Mouse (Mus musculus) left cerebral cortex, postnatal 4 days (tissue): ENCODE measurements around the gene Bcorl1. TPM values are rescaled to one million over a fixed set of nuclear protein-coding genes. Genes with fewer than 3 reads are reported as not detected.
"Not testable (repeated sequence)": the region's sequence is repeated elsewhere in the genome, so short reads cannot be mapped to it uniquely, and the experiment has no call there.

Source experiments
- DNase-seq: peaks from one replicate; pipeline ENCODE4 v3.0.0-alpha.2; 2022
- intact Hi-C: fragments of 180-260 bp; cut with DNase I; formaldehyde crosslinking; loops from one replicate; pipeline ENCODE4 v1.15.1; 2025
- total RNA-seq, 2 experiments: library from RNA; stranded (reverse); gene quantifications; 2 replicates each; pipeline ENCODE4 v1.2.3; 2021

The Bcorl1 gene
- total RNA-seq, 2 experiments from 2014 or later, result 27.9 to 33.5 TPM

DNA sequence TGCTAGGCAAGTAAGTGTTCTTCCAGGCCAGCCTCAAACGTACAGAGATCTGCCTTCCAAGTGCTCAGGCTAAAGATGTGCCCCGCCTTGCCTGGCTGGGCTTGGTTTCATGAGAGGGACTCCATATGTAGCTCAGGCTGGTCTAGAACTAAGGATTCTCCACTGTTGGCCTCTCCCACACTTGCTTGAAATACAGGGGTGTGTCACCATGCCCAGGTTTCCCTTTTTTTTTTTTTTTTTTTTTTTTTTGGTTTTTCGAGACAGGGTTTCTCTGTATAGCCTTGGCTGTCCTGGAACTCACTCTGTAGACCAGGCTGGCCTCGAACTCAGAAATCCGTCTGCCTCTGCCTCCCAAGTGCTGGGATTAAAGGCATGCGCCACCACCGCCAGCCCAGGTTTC is 94.9 kb downstream of the Bcorl1 start:
- DNase-seq, intact Hi-C loops: not testable (repeated sequence)

GRCm38 (mm10) chrX:48439036-48439435 is 97.9 kb downstream of the Bcorl1 start:
- no peak for DNase-seq
- intact Hi-C loops, result no loop called here

DNA sequence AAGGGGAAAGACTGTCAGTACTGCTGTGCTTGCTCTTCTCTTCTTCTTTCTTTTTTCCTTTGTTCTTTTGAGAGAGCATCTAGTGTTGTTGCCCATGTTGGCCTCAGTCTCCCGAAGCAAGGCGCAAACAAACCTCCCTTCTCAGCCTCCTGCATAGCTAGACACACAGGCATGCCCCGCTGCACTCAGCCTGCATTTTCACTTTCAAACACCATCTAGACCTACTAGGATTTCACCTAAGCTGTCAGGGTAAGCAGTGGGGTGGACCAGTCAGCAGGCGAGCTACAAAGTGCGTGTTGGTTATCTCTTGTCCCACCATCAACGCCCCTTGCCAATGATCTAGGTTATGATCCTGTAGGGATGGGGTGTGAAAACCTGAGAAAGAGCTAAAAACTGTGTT is 100.4 kb downstream of the Bcorl1 start:
- intact Hi-C loops, result no loop called here
- DNase-seq, result no peak

- intact Hi-C loops, result no loop called here
- no peak for DNase-seq
Measured at GRCm38 (mm10) chrX:48441954-48442353, 100.8 kb downstream of the Bcorl1 start.

DNA sequence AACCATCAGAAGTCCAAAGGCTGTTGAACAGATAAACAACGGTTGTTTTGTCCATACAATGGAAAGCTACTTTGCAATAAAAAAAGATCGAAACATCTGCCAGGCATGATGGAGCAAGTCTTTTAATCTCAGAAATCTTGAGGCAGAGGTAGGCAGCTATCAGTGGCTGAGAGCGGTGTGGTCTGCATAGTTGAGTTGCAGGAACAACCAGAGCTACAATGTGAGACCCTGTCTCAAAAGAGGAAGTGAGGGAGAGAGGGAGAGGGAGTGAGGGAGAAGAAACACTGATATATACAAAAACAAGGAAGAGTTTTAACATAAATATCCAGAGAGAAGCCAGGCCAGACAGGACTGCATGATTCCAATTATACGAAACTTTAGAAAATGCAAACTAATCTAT is 103.5 kb downstream of the Bcorl1 start:
- intact Hi-C loops, result no loop called here
- DNase-seq, result no peak

- no peak for DNase-seq
- intact Hi-C loops, result no loop called here
Measured at GRCm38 (mm10) chrX:48449646-48450045, 108.5 kb downstream of the Bcorl1 start.

DNA sequence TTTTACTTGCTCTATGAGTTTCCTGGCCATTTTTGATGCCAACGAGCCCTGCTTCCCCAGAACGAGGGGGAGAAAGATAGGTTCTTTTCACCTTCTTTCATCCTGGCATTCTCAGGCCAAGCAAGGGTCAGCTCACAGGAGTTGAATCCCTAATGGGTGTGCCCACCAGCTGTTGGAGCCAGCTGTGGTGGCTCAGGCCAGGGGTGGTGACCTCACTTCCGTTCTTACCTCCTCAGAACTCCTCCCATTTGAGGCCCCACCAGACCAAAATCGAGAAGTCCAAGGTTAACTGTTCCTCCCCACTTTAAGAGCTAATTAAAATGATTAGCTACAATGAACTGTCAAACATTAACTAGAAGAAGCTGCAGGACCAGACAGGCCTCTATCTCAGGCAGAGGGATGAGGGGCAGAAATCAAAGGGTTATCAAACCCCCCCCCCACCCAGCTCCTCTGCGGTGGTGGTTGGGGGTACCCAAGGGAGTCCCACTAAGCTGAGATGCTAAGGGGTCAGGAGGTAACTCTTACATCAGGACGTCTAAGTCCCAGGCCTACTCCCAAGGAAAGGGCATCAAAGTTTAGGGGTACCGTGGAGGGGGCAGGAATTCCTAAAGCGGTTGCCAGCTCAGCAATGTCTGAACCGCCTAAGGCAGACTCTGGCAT is 111.2 kb downstream of the Bcorl1 start:
- intact Hi-C loops, result no loop called here
- no peak for DNase-seq

DNA sequence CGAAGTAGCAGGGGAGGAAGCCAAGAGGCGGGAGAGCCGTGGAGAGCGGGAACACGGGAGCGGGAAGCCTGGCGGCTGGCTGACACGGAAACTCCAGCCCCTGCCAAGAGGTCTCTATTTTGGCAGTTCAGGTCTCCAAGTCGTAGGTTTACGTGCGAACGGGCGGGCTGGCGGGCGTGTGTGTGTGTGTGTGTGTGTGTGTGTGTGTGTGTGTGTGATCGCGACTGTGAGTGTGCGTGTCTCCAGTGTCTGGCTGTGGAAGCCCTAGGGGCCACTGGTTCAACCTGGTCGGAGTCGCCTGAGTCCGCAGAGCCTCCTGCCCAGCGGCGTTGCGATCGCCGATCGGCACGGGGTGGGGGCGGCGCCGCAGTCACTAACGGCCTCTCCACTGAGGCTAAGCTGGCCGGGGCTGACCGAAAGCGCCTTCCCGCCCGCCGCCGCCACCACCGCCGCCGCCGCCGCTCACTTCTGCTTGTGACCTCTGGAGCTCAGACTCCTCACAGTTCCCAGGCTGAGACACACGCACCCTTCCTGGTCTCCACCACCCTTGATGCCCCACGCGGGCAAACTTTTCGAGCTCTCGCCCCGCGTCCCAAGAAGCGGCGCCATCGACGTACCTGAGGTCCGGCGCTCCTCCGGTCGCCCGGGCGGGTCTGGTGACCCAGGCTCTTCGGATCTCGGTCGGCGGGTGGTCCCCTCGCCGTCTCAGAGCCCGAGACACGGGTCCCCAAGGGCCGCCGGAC is 111.9 kb downstream of the Bcorl1 start:
- no peak for DNase-seq
- intact Hi-C loops, result no loop called here

DNA sequence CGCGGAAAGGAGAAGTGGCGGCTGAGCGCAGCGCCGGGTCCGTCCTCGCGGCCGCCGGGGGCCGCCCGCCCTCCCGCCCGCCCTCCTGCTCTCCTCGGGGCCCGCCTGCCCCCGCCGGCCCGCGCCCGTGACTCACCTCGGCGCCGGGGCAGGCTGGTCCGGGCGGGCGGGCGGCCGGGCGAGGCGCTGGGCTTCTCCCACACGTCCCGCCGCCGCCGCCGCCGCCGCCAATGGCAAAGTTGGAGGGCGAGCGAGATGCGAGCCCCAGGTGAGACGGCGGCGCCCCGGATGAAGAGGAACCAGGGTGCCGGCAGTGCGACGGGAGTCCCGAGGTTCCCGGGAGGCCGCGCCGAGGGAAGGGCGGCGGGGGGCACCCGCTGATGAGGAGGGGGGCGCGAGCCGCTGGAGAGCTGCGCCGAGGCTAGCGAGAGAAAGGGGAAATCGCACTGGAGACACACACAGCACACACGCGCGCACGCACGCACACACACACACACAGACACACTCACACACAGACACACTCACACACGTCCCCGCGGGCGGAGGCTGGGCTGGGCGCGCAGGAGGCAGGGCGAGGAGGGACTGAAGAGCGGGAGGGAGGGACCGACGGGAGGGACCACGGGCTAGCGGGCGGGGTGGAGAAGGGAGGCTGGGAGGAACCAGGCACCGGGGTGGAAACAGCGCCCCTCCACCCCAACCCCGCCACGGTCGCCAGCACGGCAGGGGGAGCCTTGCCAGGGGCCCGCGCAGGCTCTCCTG is 112.8 kb downstream of the Bcorl1 start:
- intact Hi-C loops, result no loop called here
- no peak for DNase-seq

- intact Hi-C loops, result no loop called here
Measured at GRCm38 (mm10) chrX:48454495-48454878, 113.3 kb downstream of the Bcorl1 start.

GRCm38 (mm10) chrX:48455018-48455417 is 113.9 kb downstream of the Bcorl1 start:
- no peak for DNase-seq
- intact Hi-C loops, result no loop called here

More at GRCm38 (mm10) chrX:48454495-48454878, 113.3 kb downstream of the Bcorl1 start:
- no peak for DNase-seq

- DNase-seq, result no peak
- intact Hi-C loops, result no loop called here
Measured at GRCm38 (mm10) chrX:48456956-48457355, 115.8 kb downstream of the Bcorl1 start.

Other genes with a start within 250 kb of the Bcorl1 start
- under 1 TPM; 0.40 to 0.60 TPM for gene Xpnpep2, start 232.6 kb upstream of the Bcorl1 start, total RNA-seq
- gene Sash3, start 194.9 kb upstream of the Bcorl1 start, total RNA-seq, result under 1 TPM; 0.89 to 0.96 TPM
- 10 to 100 TPM; 86.3 to 91.7 TPM for gene Zdhhc9, start 132.5 kb upstream of the Bcorl1 start, total RNA-seq
- 10 to 100 TPM; 24.4 to 26.4 TPM for gene Utp14a, start 84.5 kb upstream of the Bcorl1 start, total RNA-seq
- 1 to 10 TPM; 1.1 to 1.5 TPM for gene Elf4, start 121.8 kb downstream of the Bcorl1 start, total RNA-seq
- 10 to 100 TPM; 22.3 to 25.2 TPM for gene Aifm1, start 172.2 kb downstream of the Bcorl1 start, total RNA-seq
- 10 to 100 TPM; 50.7 to 51.4 TPM for gene Rab33a, start 177.9 kb downstream of the Bcorl1 start, total RNA-seq